Mouse (Mus musculus) E14TG2a.4 (cell line): ENCODE measurements around the gene Rgs3.

Source experiments
- CTCF ChIP-seq: conservative IDR thresholded peaks from 2 replicates; pipeline ENCODE4 v1.5.1; 2014; ENCODE audit warnings: low read length
- POU5F1 ChIP-seq: IDR thresholded peaks from 2 replicates; pipeline ENCODE4 v1.6.1; 2014; ENCODE audit warnings: low read length, borderline replicate concordance

GRCm38 (mm10) chr4:62603607-62604006 lies 44.0 kb downstream of the Rgs3 start:
- TF ChIP-seq CTCF = no peak
- no peak for TF ChIP-seq POU5F1
